Mouse (Mus musculus): ENCODE measurements around the gene Fsip2. TPM values are rescaled to one million over a fixed set of nuclear protein-coding genes. Genes with fewer than 3 reads are reported as not detected.

Gene Fsip2
- total RNA-seq (2014; rRNA removed) (not detected in 2 replicates), polyA plus RNA-seq (2015; fragmentation: Nextera tagmentation; extraction: Ambion mirVana) (not detected in 2 replicates)

- ATAC-seq, result no peak
- 95% methylated on average over 17 of the region's 17 CpGs for WGBS
- no peak for TF ChIP-seq CTCF (IDR thresholded peaks at IDR 0.05; ENCODE audit: low read depth)
Observed at GRCm38 (mm10) chr2:82943472-82943871, at the start of gene Fsip2. Gene Fsip2, plus strand, starts transcription at chr2:82943634.

GRCm38 (mm10) chr2:82963443-82963842 lies 20.0 kb downstream of the Fsip2 start:
- Histone ChIP-seq H3K4me2 (ENCODE audit: low read depth, low read length) (no peak overlapping the region), H3K4me3 (ENCODE audit: low read length) (no peak overlapping the region), H3K27me3 (ENCODE audit: insufficient read depth, low read length) (no peaks in the 10 kb centered on the region), H3K4me1 (ENCODE audit: insufficient read depth, low read length) (no peaks in the 10 kb centered on the region), H3K9me3 (ENCODE audit: low read length) (no peaks in the 10 kb centered on the region), H3K9ac (replicated peaks; ENCODE audit: low read length) (no peak overlapping the region), H3K27ac (no peak overlapping the region), H3K36me3 (ENCODE audit: insufficient read depth, low read length) (no peaks in the 10 kb centered on the region)
- DNase-seq (ENCODE audit: low spot score) (no peak), ATAC-seq (no peak)
- WGBS, result 92% methylated on average over 3 of the region's 3 CpGs
- no peak for TF ChIP-seq CTCF (IDR thresholded peaks at IDR 0.05; ENCODE audit: low read depth)

More at GRCm38 (mm10) chr2:82943472-82943871, at the start of gene Fsip2:
- H3K4me1 ChIP-seq (ENCODE audit: insufficient read depth, low read length), result no peaks in the 10 kb centered on the region
- H3K36me3 ChIP-seq (ENCODE audit: insufficient read depth, low read length), result no peaks in the 10 kb centered on the region
- no peaks in the 10 kb centered on the region for H3K9me3 ChIP-seq (ENCODE audit: low read length)
- no peak within 1 kb of the TSS for H3K4me3 ChIP-seq (ENCODE audit: low read length)
- no peak within 1 kb of the TSS for H3K4me2 ChIP-seq (ENCODE audit: low read depth, low read length)
- H3K27ac ChIP-seq, result no peak within 1 kb of the TSS
- DNase-seq (ENCODE audit: low spot score), result no peak
- no peaks in the 10 kb centered on the region for H3K27me3 ChIP-seq (ENCODE audit: insufficient read depth, low read length)
- no peak within 1 kb of the TSS for H3K9ac ChIP-seq (replicated peaks; ENCODE audit: low read length)

DNA sequence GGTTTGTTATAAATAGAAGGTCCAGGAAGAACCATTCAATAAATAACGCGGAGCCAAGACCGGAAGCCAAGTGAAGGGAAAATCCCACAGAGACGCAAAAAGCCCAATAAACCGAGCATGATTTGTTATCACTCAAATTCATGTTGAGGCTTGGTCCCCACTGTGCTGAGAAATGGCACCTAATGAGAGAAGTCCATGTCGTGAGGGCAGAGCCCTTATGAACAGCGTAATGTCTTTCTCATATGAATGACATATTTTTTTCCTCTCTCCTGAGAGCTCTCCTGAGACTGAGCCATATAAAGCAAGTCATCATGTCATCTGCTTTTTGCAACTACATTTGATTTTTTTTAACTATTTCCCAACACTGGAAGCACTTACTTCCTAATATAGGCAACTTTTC lies 82.4 kb downstream of the Fsip2 start:
- DNase-seq (ENCODE audit: low spot score) (no peak), ATAC-seq (no peak)
- no peak for TF ChIP-seq CTCF (IDR thresholded peaks at IDR 0.05; ENCODE audit: low read depth)
- 79% methylated on average over 7 of the region's 7 CpGs for WGBS
- H3K27ac ChIP-seq, result no peak overlapping the region
- no peak overlapping the region for H3K4me3 ChIP-seq (ENCODE audit: low read length)
- H3K4me2 ChIP-seq (ENCODE audit: low read depth, low read length), result no peak overlapping the region
- H3K9ac ChIP-seq (replicated peaks; ENCODE audit: low read length), result no peak overlapping the region
- H3K9me3 ChIP-seq (ENCODE audit: low read length), result no peaks in the 10 kb centered on the region
- H3K27me3 ChIP-seq (ENCODE audit: insufficient read depth, low read length), result no peaks in the 10 kb centered on the region
- no peaks in the 10 kb centered on the region for H3K36me3 ChIP-seq (ENCODE audit: insufficient read depth, low read length)
- H3K4me1 ChIP-seq (ENCODE audit: insufficient read depth, low read length), result no peaks in the 10 kb centered on the region

GRCm38 (mm10) chr2:83052914-83053690 lies 109.7 kb downstream of the Fsip2 start:
- 71% methylated on average over 5 of the region's 5 CpGs for WGBS

More at GRCm38 (mm10) chr2:83052914-83053690, 109.7 kb downstream of the Fsip2 start:
- no peaks in the 10 kb centered on the region for H3K27me3 ChIP-seq (ENCODE audit: insufficient read depth, low read length)
- TF ChIP-seq CTCF (IDR thresholded peaks at IDR 0.05; ENCODE audit: low read depth), result no peak
- no peaks in the 10 kb centered on the region for H3K36me3 ChIP-seq (ENCODE audit: insufficient read depth, low read length)
- H3K4me1 ChIP-seq (ENCODE audit: insufficient read depth, low read length), result no peaks in the 10 kb centered on the region
- DNase-seq (ENCODE audit: low spot score), result peak; percentile 5
- no peak overlapping the region for H3K4me3 ChIP-seq (ENCODE audit: low read length)
- no peaks in the 10 kb centered on the region for H3K9me3 ChIP-seq (ENCODE audit: low read length)
- no peak overlapping the region for H3K4me2 ChIP-seq (ENCODE audit: low read depth, low read length)
- H3K27ac ChIP-seq, result no peak overlapping the region
- H3K9ac ChIP-seq (replicated peaks; ENCODE audit: low read length), result no peak overlapping the region
- no peak for ATAC-seq
